Mouse (Mus musculus) embryonic fibroblast, embryonic 13.5 days (primary cell): Measurements from ENCODE around the gene Ascc2.

ENCODE experiments used
- CTCF ChIP-seq: IDR thresholded peaks from 2 replicates; pipeline ENCODE4 v1.5.1; 2011; ENCODE audit warnings: mild to moderate bottlenecking, control low read depth, low read length, moderate library complexity, borderline replicate concordance; ENCODE audit not compliant: insufficient read depth
- POLR2A ChIP-seq: IDR thresholded peaks from 2 replicates; pipeline ENCODE4 v1.6.1; 2011; ENCODE audit warnings: low read depth, mild to moderate bottlenecking, control low read depth, low read length, moderate library complexity

GRCm38 (mm10) chr11:4720393-4720792, 82.8 kb downstream of the Ascc2 start:
- TF ChIP-seq CTCF: no peak
- TF ChIP-seq POLR2A: no peak
